Mouse (Mus musculus): ENCODE data around the gene Tenm4.

DNA sequence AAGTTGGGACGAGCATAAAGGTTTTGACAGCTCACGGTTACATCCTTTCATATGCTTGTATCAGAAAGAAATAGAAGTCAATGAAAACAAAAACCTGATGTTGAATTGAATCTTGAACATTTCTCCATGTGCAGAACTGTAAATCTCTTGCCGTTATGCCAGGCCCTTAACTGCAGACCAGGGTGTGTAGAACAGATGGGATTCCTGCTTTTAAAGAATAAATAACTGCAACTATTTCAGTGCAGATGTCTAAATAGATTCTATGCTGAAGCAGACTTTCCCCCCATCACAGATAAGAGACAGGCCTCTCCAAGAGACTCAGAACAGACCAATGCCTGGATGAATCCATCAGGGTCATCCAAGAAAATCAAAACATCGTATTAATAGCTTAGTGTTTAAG, 198.9 kb downstream of the Tenm4 start:
- TF ChIP-seq POLR2A (IDR thresholded peaks at IDR 0.05; ENCODE audit: extremely low read depth, insufficient read depth, low read length) (no peak), CTCF (IDR thresholded peaks at IDR 0.05; ENCODE audit: low read depth, low read length) (no peak)

Measured in liver, adult 2 months (tissue).